Mouse (Mus musculus) heart, postnatal 0 days (tissue): Measurements from ENCODE around the gene Bckdha. TPM values are rescaled to one million over a fixed set of nuclear protein-coding genes. Genes with fewer than 3 reads are reported as not detected.

Source experiments
- ATAC-seq: fragments of 200-750 bp; cut with Nextera tagmentation; 2 replicates; pipeline ENCODE4 v1.8.0; 2017; ENCODE audit warnings: low read depth, moderate number of reproducible peaks, moderate library complexity; ENCODE audit not compliant: insufficient read depth
- DNase-seq: peaks from one replicate; pipeline ENCODE4 v3.0.0-alpha.2; 2016; ENCODE audit warnings: low spot score
- H3K27ac ChIP-seq: fragments of 300-500 bp; sonication (generic); 2 replicates; pipeline ENCODE4 v1.5.1; 2014; ENCODE audit warnings: low read depth, mild to moderate bottlenecking
- H3K27me3 ChIP-seq: fragments of 300-500 bp; sonication (generic); 2 replicates; pipeline ENCODE4 v1.6.1; 2014; ENCODE audit warnings: low read length, mixed read lengths; ENCODE audit not compliant: control insufficient read depth, insufficient read depth
- H3K36me3 ChIP-seq: fragments of 300-500 bp; sonication (generic); replicated peaks from 2 replicates; pipeline ENCODE4 v1.6.1; 2014; ENCODE audit warnings: low read length, mixed read lengths; ENCODE audit not compliant: control insufficient read depth, insufficient read depth
- H3K4me1 ChIP-seq: fragments of 300-500 bp; sonication (generic); 2 replicates; pipeline ENCODE4 v1.6.1; 2014; ENCODE audit warnings: antibody characterized with exemption; ENCODE audit not compliant: control insufficient read depth, insufficient read depth
- H3K4me2 ChIP-seq: fragments of 300-500 bp; sonication (generic); 2 replicates; pipeline ENCODE4 v1.6.1; 2014; ENCODE audit warnings: low read depth, mild to moderate bottlenecking, low read length, moderate library complexity
- H3K4me3 ChIP-seq: fragments of 300-500 bp; sonication (generic); 2 replicates; pipeline ENCODE4 v1.5.1; 2014; ENCODE audit warnings: low read depth, low read length
- H3K9ac ChIP-seq: fragments of 300-500 bp; sonication (generic); replicated peaks from 2 replicates; pipeline ENCODE4 v1.6.1; 2014; ENCODE audit warnings: low read depth, low read length, mixed read lengths
- H3K9me3 ChIP-seq: fragments of 300-500 bp; sonication (generic); replicated peaks from 2 replicates; pipeline ENCODE4 v1.6.1; 2016; ENCODE audit warnings: low read length; ENCODE audit not compliant: control insufficient read depth
- CTCF ChIP-seq: IDR thresholded peaks from 2 replicates; pipeline ENCODE4 v1.5.1; 2016; ENCODE audit warnings: antibody characterized with exemption, control low read depth, low read depth
- EP300 ChIP-seq: IDR thresholded peaks from 2 replicates; pipeline ENCODE4 v1.6.1; 2016; ENCODE audit warnings: antibody characterized with exemption, low read depth
- WGBS: fragments of 180-500 bp; shearing (Covaris S2); extraction: QIAGEN DNeasy Blood & Tissue Kit; methylation state at CpG from one replicate; pipeline ENCODE4 v1.1.7; 2014; 5-methylcytosine and 5-hydroxymethylcytosine counted together
- polyA plus RNA-seq: library from polyadenylated mRNA; unstranded; fragments of >200 nt; fragmentation: Nextera tagmentation; extraction: Ambion mirVana; gene quantifications from 2 replicates; pipeline ENCODE4 v1.2.1, GENCODE M21; 2015
- total RNA-seq: library from RNA; depleted of rRNA; stranded (reverse); fragments of >200 nt; gene quantifications from 2 replicates; pipeline ENCODE4 v1.2.3, GENCODE M21; 2014; ENCODE audit warnings: low replicate concordance

The Bckdha gene
- total and polyA plus RNA-seq, 2 experiments from 2014 or later: 89.5 to 154 TPM

GRCm38 (mm10) chr7:25681341-25682231, 22.8 kb upstream of the Bckdha start:
- 46% methylated on average over 14 of the region's 15 CpGs for WGBS
- H3K36me3 ChIP-seq: no peaks in the 10 kb centered on the region
- H3K9me3 ChIP-seq: no peaks in the 10 kb centered on the region
- no peak overlapping the region for H3K9ac ChIP-seq
- no peak for ATAC-seq
- peaks cover 13% of the 10 kb centered on the region; the same call in 1 of the 2 replicates for H3K4me1 ChIP-seq
- H3K4me2 ChIP-seq: peak overlapping the region; percentile 65
- H3K27ac ChIP-seq: peak overlapping the region; percentile 6; the same call in 1 of the 2 replicates
- no peak for DNase-seq
- peak overlapping the region; percentile 64 for H3K4me3 ChIP-seq
- H3K27me3 ChIP-seq: no peaks in the 10 kb centered on the region
- TF ChIP-seq EP300 (no peak), CTCF (no peak)

GRCm38 (mm10) chr7:25680514-25681258, 21.9 kb upstream of the Bckdha start, which contains the start of gene B9d2:
Gene B9d2, plus strand, starts transcription at chr7:25680780.
- Histone ChIP-seq H3K36me3 (no peaks in the 10 kb centered on the region), H3K27ac (peak within 1 kb of the TSS; percentile 87), H3K4me1 (peaks cover 16% of the 10 kb centered on the region; the same call in 1 of the 2 replicates), H3K4me2 (peak within 1 kb of the TSS; percentile 65), H3K9me3 (no peaks in the 10 kb centered on the region), H3K4me3 (peak within 1 kb of the TSS; percentile 64), H3K9ac (peak within 1 kb of the TSS; percentile 59), H3K27me3 (peaks cover 2% of the 10 kb centered on the region; the same call in 1 of the 2 replicates)
- DNase-seq (peak; percentile 96), ATAC-seq (peak; percentile 95)
- TF ChIP-seq EP300: peak; percentile 51; the same call in 1 of the 2 replicates
- no peak for TF ChIP-seq CTCF
- under 1% methylated on average over 46 of the region's 46 CpGs for WGBS

GRCm38 (mm10) chr7:25679971-25680370, 21.2 kb upstream of the Bckdha start:
- Histone ChIP-seq H3K27me3 (peaks cover 9% of the 10 kb centered on the region), H3K4me1 (peaks cover 17% of the 10 kb centered on the region), H3K27ac (peak overlapping the region; percentile 87), H3K9ac (no peak overlapping the region), H3K4me2 (peak overlapping the region; percentile 65), H3K36me3 (no peaks in the 10 kb centered on the region), H3K4me3 (peak overlapping the region; percentile 64), H3K9me3 (no peaks in the 10 kb centered on the region)
- DNase-seq (no peak), ATAC-seq (no peak)
- 5% methylated on average over 6 of the region's 6 CpGs for WGBS
- TF ChIP-seq EP300: no peak
- no peak; the same call in 1 of the 2 replicates for TF ChIP-seq CTCF

GRCm38 (mm10) chr7:25677013-25677412, 18.2 kb upstream of the Bckdha start:
- Histone ChIP-seq H3K4me2 (no peak overlapping the region), H3K4me3 (no peak overlapping the region), H3K27ac (no peak overlapping the region), H3K9me3 (no peaks in the 10 kb centered on the region), H3K4me1 (peaks cover 20% of the 10 kb centered on the region), H3K9ac (no peak overlapping the region), H3K27me3 (peaks cover 26% of the 10 kb centered on the region), H3K36me3 (no peaks in the 10 kb centered on the region)
- TF ChIP-seq CTCF: no peak
- TF ChIP-seq EP300: no peak
- no peak for ATAC-seq
- WGBS: 86% methylated on average over 7 of the region's 7 CpGs
- no peak for DNase-seq

- TF ChIP-seq EP300 (no peak), CTCF (no peak)
- ATAC-seq (peak; percentile 33), DNase-seq (peak; percentile 69)
- Histone ChIP-seq H3K9ac (no peak overlapping the region), H3K4me2 (no peak overlapping the region), H3K9me3 (no peaks in the 10 kb centered on the region), H3K27ac (0 out of 2 replicates have a peak overlapping the region, but pooled peaks have one; percentile 35), H3K27me3 (peaks cover 26% of the 10 kb centered on the region), H3K36me3 (no peaks in the 10 kb centered on the region), H3K4me3 (no peak overlapping the region), H3K4me1 (peaks cover 17% of the 10 kb centered on the region)
- WGBS: 23% methylated on average over 15 of the region's 15 CpGs
Observed at GRCm38 (mm10) chr7:25676085-25676781, 17.5 kb upstream of the Bckdha start.
